Mouse (Mus musculus) lung, postnatal 4 days (tissue): ENCODE results near the gene Sh2b2.

ENCODE experiments used
- DNase-seq, 2 experiments: peaks; one replicate each; pipeline ENCODE4 v3.0.0; 2021

Sh2b2 gene

GRCm38 (mm10) chr5:136246452-136246838 lies at the start of gene Sh2b2:
TSS of gene Sh2b2 (minus strand) at chr5:136246556.
- no peak for DNase-seq

GRCm38 (mm10) chr5:136292971-136293418 lies 46.6 kb upstream of the Sh2b2 start:
- DNase-seq, result no peak

GRCm38 (mm10) chr5:136292361-136292760 lies 46.0 kb upstream of the Sh2b2 start:
- no peak for DNase-seq

- no peak for DNase-seq
Measured at GRCm38 (mm10) chr5:136291562-136291961, 45.2 kb upstream of the Sh2b2 start.

GRCm38 (mm10) chr5:136289776-136290175 lies 43.4 kb upstream of the Sh2b2 start:
- DNase-seq, result no peak

GRCm38 (mm10) chr5:136288351-136289081 lies 42.2 kb upstream of the Sh2b2 start:
- DNase-seq, result no peak

- no peak for DNase-seq
Measured at GRCm38 (mm10) chr5:136286566-136286965, 40.2 kb upstream of the Sh2b2 start.

GRCm38 (mm10) chr5:136285106-136285505 lies 38.8 kb upstream of the Sh2b2 start:
- DNase-seq, result no peak

- DNase-seq, result peak in 1 of 2 experiments; percentile 24
Measured at GRCm38 (mm10) chr5:136281351-136281750, 35.0 kb upstream of the Sh2b2 start.

- no peak for DNase-seq
Measured at GRCm38 (mm10) chr5:136274739-136275138, 28.4 kb upstream of the Sh2b2 start.

GRCm38 (mm10) chr5:136269937-136270336 lies 23.6 kb upstream of the Sh2b2 start:
- no peak for DNase-seq

- no peak for DNase-seq
Measured at GRCm38 (mm10) chr5:136266077-136266476, 19.7 kb upstream of the Sh2b2 start.

GRCm38 (mm10) chr5:136263342-136263741 lies 17.0 kb upstream of the Sh2b2 start:
- DNase-seq, result no peak

GRCm38 (mm10) chr5:136258919-136259318 lies 12.6 kb upstream of the Sh2b2 start:
- DNase-seq, result peak; percentile 49 to 74

GRCm38 (mm10) chr5:136252899-136253298 lies 6.5 kb upstream of the Sh2b2 start:
- peak; percentile 75 to 83 for DNase-seq

- DNase-seq, result peak; percentile 41 to 66
Measured at GRCm38 (mm10) chr5:136251004-136251403, 4.6 kb upstream of the Sh2b2 start.

GRCm38 (mm10) chr5:136248441-136248840 lies 2.1 kb upstream of the Sh2b2 start:
- no peak for DNase-seq

- no peak for DNase-seq
Measured at GRCm38 (mm10) chr5:136245541-136246451, 560 bp downstream of the Sh2b2 start.

- peak; percentile 87 to 92 for DNase-seq
Measured at GRCm38 (mm10) chr5:136244762-136245540, 1.4 kb downstream of the Sh2b2 start.

- peak in 1 of 2 experiments; percentile 33 for DNase-seq
Measured at GRCm38 (mm10) chr5:136243851-136244761, 2.2 kb downstream of the Sh2b2 start.

GRCm38 (mm10) chr5:136241161-136241560 lies 5.2 kb downstream of the Sh2b2 start:
- no peak for DNase-seq

GRCm38 (mm10) chr5:136240381-136240780 lies 6.0 kb downstream of the Sh2b2 start:
- no peak for DNase-seq
